Mouse (Mus musculus): ENCODE measurements around the gene S1pr4. TPM values are rescaled to one million over a fixed set of nuclear protein-coding genes. Genes with fewer than 3 reads are reported as not detected.
A peak's percentile ranks its signal among the peaks of the same experiment; 100 is the strongest.

The S1pr4 gene
- polyA plus RNA-seq, 1 experiment from 2014 or later = 1.7 TPM

DNA sequence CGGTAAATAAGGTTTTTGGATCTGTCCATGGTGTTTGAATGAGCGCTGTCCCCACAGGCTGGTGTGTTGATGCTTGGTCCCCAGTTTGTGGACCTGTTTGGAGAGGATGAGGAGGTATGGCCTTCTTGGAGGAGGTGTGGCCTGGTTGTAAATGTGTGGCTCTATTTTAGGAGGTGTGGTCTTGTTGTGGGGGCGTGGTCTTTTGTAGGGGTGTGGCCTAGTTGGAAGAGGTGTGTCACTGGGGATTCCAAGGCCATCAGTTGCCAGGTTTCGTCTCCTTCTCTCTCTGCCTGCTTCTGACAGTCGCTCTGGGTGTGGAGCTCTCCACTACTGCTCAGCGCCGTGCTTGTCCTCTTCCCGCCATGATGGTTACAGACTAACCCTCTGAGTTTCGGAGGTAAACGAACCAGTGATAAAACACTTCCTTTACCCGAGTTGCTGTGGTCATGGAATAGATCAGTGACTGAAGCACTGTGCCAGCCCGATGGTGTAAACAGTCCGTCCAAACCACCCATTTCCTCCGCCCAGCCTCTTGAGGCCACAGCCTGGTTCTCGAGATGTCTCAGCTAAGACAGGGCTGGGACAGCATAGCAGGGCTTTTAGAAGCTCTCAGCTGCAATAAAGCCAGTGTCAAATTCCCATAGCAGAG, 5.2 kb upstream of the S1pr4 start:
- 71% methylated on average over 15 of the region's 15 CpGs for whole genome bisulfite sequencing
- Histone ChIP-seq H3K36me3 (ENCODE audit: insufficient read depth, low read length) (no peaks in the 10 kb centered on the region), H3K4me3 (ENCODE audit: low read length) (no peak overlapping the region)

DNA sequence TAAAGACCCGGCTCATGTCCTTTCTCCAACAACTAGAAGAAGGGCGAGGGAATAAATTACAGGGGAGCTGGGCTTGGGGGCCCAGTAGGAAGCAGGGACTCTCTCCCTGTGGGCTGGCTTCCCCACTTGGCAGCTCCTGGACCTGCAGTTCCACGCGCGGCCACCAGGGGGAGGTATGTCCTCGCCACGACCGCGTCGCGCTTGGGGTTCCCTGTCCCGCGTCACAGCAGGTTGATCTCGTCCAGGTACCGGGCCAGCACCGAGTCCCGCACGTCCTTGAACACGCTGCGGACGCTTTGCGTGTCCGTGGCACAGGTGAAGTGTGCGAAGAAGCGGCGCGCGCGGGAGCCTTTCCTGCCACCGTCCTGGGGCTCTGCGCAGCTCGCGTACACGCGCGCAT, 2.7 kb upstream of the S1pr4 start:
- peak; percentile 11; the same call in 1 of the 2 replicates for ATAC-seq (ENCODE audit: low FRiP score, low TSS enrichment)
- Histone ChIP-seq H3K36me3 (ENCODE audit: insufficient read depth, low read length) (no peaks in the 10 kb centered on the region), H3K27me3 (ENCODE audit: insufficient read depth, low read length) (no peaks in the 10 kb centered on the region; the same call in 1 of the 2 replicates), H3K9ac (replicated peaks; ENCODE audit: low read length) (peak overlapping the region; percentile 66), H3K4me2 (replicated peaks; ENCODE audit: low read depth, low read length) (peak overlapping the region; percentile 62), H3K27ac (ENCODE audit: low read length) (no peak overlapping the region), H3K4me3 (ENCODE audit: low read length) (peak overlapping the region; percentile 42), H3K4me1 (ENCODE audit: insufficient read depth, low read length) (0 out of 2 replicates have a peak, but pooled peaks cover 3% of the 10 kb centered on the region), H3K9me3 (ENCODE audit: low read length) (no peaks in the 10 kb centered on the region)
- 8% methylated on average over 36 of the region's 36 CpGs for WGBS

More for the DNA sequence above, 5.2 kb upstream of the S1pr4 start:
- no peak overlapping the region for H3K9ac ChIP-seq (replicated peaks; ENCODE audit: low read length)
- H3K9me3 ChIP-seq (ENCODE audit: low read length) = no peaks in the 10 kb centered on the region
- no peaks in the 10 kb centered on the region; the same call in 1 of the 2 replicates for H3K27me3 ChIP-seq (ENCODE audit: insufficient read depth, low read length)
- H3K27ac ChIP-seq (ENCODE audit: low read length) = no peak overlapping the region
- H3K4me2 ChIP-seq (replicated peaks; ENCODE audit: low read depth, low read length) = no peak overlapping the region
- no peak for ATAC-seq (ENCODE audit: low FRiP score, low TSS enrichment)
- 0 out of 2 replicates have a peak, but pooled peaks cover 3% of the 10 kb centered on the region for H3K4me1 ChIP-seq (ENCODE audit: insufficient read depth, low read length)

DNA sequence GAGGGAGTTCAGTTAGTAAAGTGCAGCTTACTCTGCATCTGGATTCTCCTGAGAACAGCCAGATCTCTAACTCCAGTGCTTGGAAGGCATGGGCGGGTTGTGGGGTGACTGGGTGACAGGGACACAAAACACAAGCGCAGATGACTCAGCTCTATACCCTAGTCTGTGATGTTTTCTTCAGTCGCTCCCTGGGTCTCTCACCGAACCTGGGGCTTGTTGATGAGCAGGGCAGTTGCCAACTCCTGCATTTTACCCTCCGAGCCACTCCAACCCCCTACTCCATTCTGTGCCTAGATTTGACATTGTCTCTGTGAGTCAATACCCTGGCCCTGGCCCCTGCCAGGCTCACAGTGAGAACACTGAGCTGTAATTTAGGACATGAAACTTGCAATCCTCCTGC, 1.9 kb upstream of the S1pr4 start:
- H3K9ac ChIP-seq (replicated peaks; ENCODE audit: low read length) = no peak overlapping the region
- no peak overlapping the region for H3K27ac ChIP-seq (ENCODE audit: low read length)
- no peaks in the 10 kb centered on the region for H3K9me3 ChIP-seq (ENCODE audit: low read length)
- H3K4me1 ChIP-seq (ENCODE audit: insufficient read depth, low read length) = 0 out of 2 replicates have a peak, but pooled peaks cover 3% of the 10 kb centered on the region
- H3K4me2 ChIP-seq (replicated peaks; ENCODE audit: low read depth, low read length) = no peak overlapping the region
- ATAC-seq (ENCODE audit: low FRiP score, low TSS enrichment) = no peak
- no peaks in the 10 kb centered on the region; the same call in 1 of the 2 replicates for H3K27me3 ChIP-seq (ENCODE audit: insufficient read depth, low read length)
- H3K4me3 ChIP-seq (ENCODE audit: low read length) = no peak overlapping the region
- 84% methylated on average over 5 of the region's 5 CpGs for WGBS
- no peaks in the 10 kb centered on the region for H3K36me3 ChIP-seq (ENCODE audit: insufficient read depth, low read length)

DNA sequence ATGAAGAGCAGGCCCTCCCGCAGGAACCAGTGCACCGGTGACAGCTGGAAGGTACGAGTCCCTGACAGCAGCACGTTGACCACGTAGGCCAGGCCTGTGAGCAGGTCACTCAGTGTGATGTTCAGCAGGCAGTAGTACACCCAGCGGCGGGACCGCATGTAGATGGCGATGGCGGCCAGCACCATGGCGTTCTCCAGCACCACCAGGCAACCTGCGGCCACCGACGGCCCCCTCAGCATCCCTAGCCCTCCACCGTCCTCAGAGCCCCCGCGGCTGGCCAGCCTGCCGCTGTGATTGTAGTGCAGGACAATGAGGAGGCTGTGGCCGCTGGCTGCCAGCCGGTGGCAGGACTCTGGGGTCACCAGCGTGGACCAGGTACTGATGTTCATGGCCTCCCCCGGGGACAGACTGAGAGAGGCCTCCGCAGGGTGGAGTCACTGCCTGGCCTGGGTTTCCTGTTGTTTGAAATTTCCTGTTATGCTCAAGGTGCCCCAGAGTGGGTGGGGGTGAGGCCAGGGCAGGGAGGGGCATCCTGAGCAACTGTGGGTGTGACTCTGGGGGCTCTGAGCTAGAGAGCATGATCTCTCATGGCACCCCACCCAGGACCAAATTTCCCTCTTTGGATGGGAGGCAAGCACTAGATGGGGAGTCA, 556 bp downstream of the S1pr4 start:
- no peak for ATAC-seq (ENCODE audit: low FRiP score, low TSS enrichment)
- H3K9me3 ChIP-seq (ENCODE audit: low read length) = no peaks in the 10 kb centered on the region
- WGBS = 78% methylated on average over 23 of the region's 23 CpGs
- no peaks in the 10 kb centered on the region; the same call in 1 of the 2 replicates for H3K27me3 ChIP-seq (ENCODE audit: insufficient read depth, low read length)
- H3K9ac ChIP-seq (replicated peaks; ENCODE audit: low read length) = 0 out of 2 replicates have a peak overlapping the region, but pooled peaks have one; percentile 8
- H3K4me1 ChIP-seq (ENCODE audit: insufficient read depth, low read length) = peaks cover 16% of the 10 kb centered on the region
- H3K4me2 ChIP-seq (replicated peaks; ENCODE audit: low read depth, low read length) = no peak overlapping the region; the same call in 1 of the 2 replicates
- no peak overlapping the region for H3K27ac ChIP-seq (ENCODE audit: low read length)
- no peak overlapping the region for H3K4me3 ChIP-seq (ENCODE audit: low read length)
- no peaks in the 10 kb centered on the region for H3K36me3 ChIP-seq (ENCODE audit: insufficient read depth, low read length)

DNA sequence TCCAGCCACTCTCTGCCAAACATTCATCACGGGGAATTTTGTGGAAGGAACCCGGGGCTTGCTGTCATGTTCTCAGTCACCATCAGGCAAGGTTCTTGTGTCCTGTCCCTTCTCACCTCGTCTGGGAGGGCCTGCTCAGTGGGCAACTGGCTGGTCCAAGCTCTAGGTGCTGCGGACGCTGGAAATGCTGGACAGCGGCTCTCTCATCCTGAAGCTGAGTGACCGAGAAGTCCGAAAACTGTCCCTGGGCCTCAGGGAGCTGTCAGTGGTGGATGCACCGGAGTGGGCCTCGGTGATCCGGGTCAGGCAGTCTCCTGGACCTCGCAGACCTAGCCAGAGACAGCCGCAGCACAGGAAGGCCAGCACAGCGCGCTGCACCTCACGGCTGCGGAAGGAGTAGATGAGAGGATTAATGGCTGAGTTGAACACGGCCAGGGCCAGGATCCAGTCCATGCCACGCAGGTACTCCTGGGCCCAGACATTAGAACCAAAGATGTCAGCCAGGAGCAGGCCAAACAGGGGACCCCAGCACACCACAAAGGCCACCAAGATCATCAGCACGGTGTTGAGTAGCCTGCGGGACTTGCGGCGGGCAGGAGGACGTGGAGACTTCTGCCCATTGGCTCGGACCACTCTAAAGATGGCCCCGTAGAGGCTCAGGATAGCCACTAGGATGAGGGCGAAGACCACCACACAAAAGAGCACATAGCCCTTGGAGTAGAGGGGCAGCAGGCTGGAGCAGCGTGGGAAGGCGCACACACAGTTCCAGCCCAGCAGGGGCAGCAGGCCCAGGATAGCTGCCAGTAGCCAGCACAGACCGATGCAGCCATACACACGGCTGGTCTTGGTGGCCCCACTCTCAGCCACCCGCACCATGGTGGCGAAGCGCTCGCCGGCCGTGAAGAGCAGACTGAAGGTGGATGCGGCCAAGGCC, 1.3 kb downstream of the S1pr4 start:
- H3K4me3 ChIP-seq (ENCODE audit: low read length) = no peak overlapping the region
- H3K4me2 ChIP-seq (replicated peaks; ENCODE audit: low read depth, low read length) = no peak overlapping the region
- 86% methylated on average over 38 of the region's 38 CpGs for WGBS
- H3K4me1 ChIP-seq (ENCODE audit: insufficient read depth, low read length) = peaks cover 19% of the 10 kb centered on the region
- H3K27ac ChIP-seq (ENCODE audit: low read length) = no peak overlapping the region
- H3K9ac ChIP-seq (replicated peaks; ENCODE audit: low read length) = no peak overlapping the region; the same call in 1 of the 2 replicates
- no peaks in the 10 kb centered on the region; the same call in 1 of the 2 replicates for H3K27me3 ChIP-seq (ENCODE audit: insufficient read depth, low read length)
- H3K36me3 ChIP-seq (ENCODE audit: insufficient read depth, low read length) = no peaks in the 10 kb centered on the region
- ATAC-seq (ENCODE audit: low FRiP score, low TSS enrichment) = no peak
- H3K9me3 ChIP-seq (ENCODE audit: low read length) = no peaks in the 10 kb centered on the region

DNA sequence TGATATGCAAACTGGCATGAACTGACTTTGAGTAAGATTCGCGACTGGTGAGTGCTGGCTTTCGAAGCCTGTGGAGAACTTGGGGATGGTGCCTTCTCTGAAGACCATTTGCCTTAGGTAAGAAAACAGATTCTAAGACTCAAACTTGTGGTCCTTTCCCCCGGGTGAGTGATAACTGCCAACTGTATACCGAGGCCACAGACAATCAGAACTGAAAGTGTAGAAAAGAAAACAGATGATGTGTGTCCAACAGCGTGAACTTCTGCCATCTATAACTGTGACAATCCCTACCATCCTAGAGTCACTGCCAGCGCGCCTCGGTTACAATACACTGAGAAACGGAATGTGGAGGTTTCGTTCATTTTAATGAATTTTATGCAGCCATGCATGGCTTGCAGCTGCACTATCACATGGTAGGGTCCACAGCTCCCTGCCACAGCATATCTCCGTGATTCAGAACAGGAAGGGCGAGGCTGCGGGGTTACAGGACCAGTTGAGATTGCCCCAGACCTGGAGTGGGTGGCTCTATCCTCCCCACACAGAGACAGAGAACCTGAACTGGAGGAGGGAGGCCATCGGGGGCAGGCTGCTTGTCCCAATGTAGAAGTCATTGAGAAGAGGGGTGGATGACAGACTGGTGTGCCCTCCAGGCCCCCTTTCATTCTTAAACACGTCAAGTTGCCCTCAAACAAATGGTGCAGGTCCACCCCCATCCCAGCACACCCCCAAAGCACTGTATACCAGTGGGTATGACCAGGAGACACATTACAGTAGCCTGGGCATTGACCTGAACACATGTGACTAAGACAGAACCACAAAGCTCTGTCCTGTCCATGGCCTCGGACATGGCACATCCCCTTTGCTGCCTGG, 2.3 kb downstream of the S1pr4 start:
- peaks cover 16% of the 10 kb centered on the region for H3K4me1 ChIP-seq (ENCODE audit: insufficient read depth, low read length)
- H3K4me3 ChIP-seq (ENCODE audit: low read length) = no peak overlapping the region
- H3K9ac ChIP-seq (replicated peaks; ENCODE audit: low read length) = no peak overlapping the region
- H3K27ac ChIP-seq (ENCODE audit: low read length) = no peak overlapping the region
- WGBS = 72% methylated on average over 17 of the region's 17 CpGs
- H3K27me3 ChIP-seq (ENCODE audit: insufficient read depth, low read length) = no peaks in the 10 kb centered on the region
- H3K4me2 ChIP-seq (replicated peaks; ENCODE audit: low read depth, low read length) = peak overlapping the region; percentile 53; the same call in 1 of the 2 replicates
- no peak for ATAC-seq (ENCODE audit: low FRiP score, low TSS enrichment)
- H3K9me3 ChIP-seq (ENCODE audit: low read length) = no peaks in the 10 kb centered on the region
- H3K36me3 ChIP-seq (ENCODE audit: insufficient read depth, low read length) = peaks cover 3% of the 10 kb centered on the region

DNA sequence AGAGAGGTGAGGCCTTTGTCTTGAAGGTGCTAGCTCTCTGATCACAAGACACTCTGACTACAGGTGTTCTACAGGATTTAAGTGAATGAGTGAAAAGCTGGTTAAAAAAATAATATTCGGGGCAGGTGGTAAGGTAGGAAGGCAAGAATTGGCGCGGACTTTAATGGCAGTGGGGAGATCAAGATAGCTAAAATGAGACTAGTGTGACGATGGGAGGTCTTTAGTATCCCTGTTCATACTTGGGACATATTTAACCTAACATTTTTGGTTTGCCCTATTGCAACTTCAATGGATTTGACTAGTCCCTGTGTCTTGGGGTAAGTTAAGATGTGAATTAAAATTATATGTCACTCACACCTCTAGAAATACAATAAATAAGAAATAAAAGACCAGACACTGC, 3.0 kb downstream of the S1pr4 start:
- no peaks in the 10 kb centered on the region for H3K27me3 ChIP-seq (ENCODE audit: insufficient read depth, low read length)
- 39% methylated on average over 4 of the region's 4 CpGs for WGBS
- no peak for ATAC-seq (ENCODE audit: low FRiP score, low TSS enrichment)
- H3K4me2 ChIP-seq (replicated peaks; ENCODE audit: low read depth, low read length) = peak overlapping the region; percentile 53
- no peaks in the 10 kb centered on the region for H3K9me3 ChIP-seq (ENCODE audit: low read length)
- peaks cover 8% of the 10 kb centered on the region for H3K36me3 ChIP-seq (ENCODE audit: insufficient read depth, low read length)
- peaks cover 16% of the 10 kb centered on the region for H3K4me1 ChIP-seq (ENCODE audit: insufficient read depth, low read length)
- no peak overlapping the region for H3K27ac ChIP-seq (ENCODE audit: low read length)
- 0 out of 2 replicates have a peak overlapping the region, but pooled peaks have one; percentile 45 for H3K9ac ChIP-seq (replicated peaks; ENCODE audit: low read length)
- peak overlapping the region; percentile 83 for H3K4me3 ChIP-seq (ENCODE audit: low read length)

DNA sequence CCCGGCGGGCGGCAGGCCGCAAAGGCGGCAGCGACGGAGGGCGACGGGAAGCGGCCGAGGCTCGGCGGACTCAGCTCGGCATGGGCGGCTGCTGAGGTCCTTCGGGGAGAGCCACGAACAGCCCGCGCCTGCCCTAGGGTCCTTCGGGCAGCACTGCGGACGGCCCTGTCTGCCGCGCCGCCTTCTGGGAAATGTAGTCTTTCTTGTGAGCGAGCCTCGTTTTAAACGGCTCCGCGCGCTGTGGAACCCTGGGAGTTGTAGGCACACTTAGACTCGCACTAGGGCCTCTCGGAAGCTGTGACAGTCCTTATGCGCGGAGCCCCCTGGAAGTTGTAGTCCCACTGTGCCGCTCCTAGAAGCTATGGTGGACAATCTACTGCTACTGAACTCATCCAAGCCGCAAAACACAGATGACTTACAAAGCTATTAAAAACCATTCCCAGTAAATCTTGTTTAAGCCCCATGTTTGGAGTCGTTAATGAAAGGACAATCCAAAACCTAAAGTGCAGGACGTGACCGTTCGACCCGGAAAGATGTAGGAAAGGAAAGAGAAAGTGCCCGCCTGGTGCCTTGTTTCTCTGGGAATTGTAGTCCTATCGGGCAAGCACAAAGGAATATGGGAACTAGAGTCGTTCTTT, 3.5 kb downstream of the S1pr4 start, which contains the start of gene Ncln:
Gene Ncln (minus strand): TSS at position 129 of the 638 bp plus-strand sequence.
- no peaks in the 10 kb centered on the region for H3K9me3 ChIP-seq (ENCODE audit: low read length)
- peaks cover 14% of the 10 kb centered on the region for H3K36me3 ChIP-seq (ENCODE audit: insufficient read depth, low read length)
- H3K4me2 ChIP-seq (replicated peaks; ENCODE audit: low read depth, low read length) = peak within 1 kb of the TSS; percentile 95
- H3K4me1 ChIP-seq (ENCODE audit: insufficient read depth, low read length) = peaks cover 16% of the 10 kb centered on the region
- H3K27me3 ChIP-seq (ENCODE audit: insufficient read depth, low read length) = no peaks in the 10 kb centered on the region
- H3K4me3 ChIP-seq (ENCODE audit: low read length) = peak within 1 kb of the TSS; percentile 83
- peak within 1 kb of the TSS; percentile 93 for H3K9ac ChIP-seq (replicated peaks; ENCODE audit: low read length)
- peak; percentile 97 for ATAC-seq (ENCODE audit: low FRiP score, low TSS enrichment)
- WGBS = under 1% methylated on average over 45 of the region's 45 CpGs
- H3K27ac ChIP-seq (ENCODE audit: low read length) = peak within 1 kb of the TSS; percentile 85

Data from kidney, embryonic 16.5 days (tissue).